Mouse (Mus musculus) lung, postnatal 0 days (tissue): Measurements from ENCODE around the gene Tmem54.

ENCODE experiments used
- CTCF ChIP-seq: IDR thresholded peaks from 2 replicates; pipeline ENCODE4 v1.5.1; 2016; ENCODE audit warnings: antibody characterized with exemption, mild to moderate bottlenecking
- EP300 ChIP-seq: IDR thresholded peaks from 2 replicates; pipeline ENCODE4 v1.6.1; 2016; ENCODE audit warnings: antibody characterized with exemption, mild to moderate bottlenecking, control low read depth

DNA sequence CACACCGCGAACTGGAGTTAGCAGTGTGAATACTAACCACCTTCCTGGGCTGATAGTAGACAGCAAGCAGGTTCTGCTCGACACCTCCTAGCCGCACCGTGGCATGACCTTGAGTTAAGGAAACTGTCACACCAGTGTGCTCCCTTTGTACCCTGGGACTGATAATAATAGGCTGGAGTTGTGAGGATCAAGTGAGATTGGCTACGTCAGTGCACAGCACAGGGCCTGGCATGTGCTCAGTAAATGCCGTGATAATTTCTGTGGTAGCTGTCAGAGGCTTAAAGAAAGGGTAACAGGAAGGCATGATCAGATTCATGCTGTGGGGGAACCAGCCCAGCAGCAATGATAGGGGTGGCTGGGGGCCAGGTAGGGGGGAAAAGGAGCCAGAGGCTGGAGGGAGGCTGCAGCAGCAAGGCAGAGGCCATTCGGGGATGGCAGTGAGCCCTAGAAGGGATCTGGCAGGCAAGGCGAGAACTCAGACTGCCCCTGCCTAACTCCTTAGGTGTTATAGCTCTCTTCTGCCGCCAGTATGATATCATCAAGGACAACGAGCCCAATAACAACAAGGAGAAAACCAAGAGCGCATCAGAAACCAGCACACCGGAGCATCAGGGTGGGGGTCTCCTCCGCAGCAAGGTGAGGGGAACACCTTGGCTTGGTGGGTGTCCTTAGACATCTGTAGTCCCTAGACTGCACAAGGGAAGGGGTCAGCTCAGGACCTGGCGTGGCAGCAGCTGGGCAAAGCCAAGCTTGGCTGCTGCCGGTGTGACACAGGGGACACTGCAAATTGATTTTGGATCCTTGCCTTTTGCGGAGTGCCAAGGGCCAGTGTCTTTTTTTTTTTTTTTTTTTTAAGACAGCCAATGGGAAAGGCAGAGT lies 36.5 kb downstream of the Tmem54 start:
- no peak for TF ChIP-seq CTCF
- TF ChIP-seq EP300: no peak
